Mouse (Mus musculus) gastrocnemius, postnatal 25 days (tissue): ENCODE results near the gene Rsf1. TPM values are rescaled to one million over a fixed set of nuclear protein-coding genes. Genes with fewer than 3 reads are reported as not detected.

ENCODE experiments used
- DNase-seq: peaks from one replicate; pipeline ENCODE4 v3.0.0; 2022
- total RNA-seq, 2 experiments: library from RNA; stranded (reverse); gene quantifications; 1 replicate in 1 of 2; 2 replicates in 1 of 2; pipeline ENCODE4 v1.2.3; 2021

Gene Rsf1
- total RNA-seq, 2 experiments from 2014 or later = 10.6 to 10.9 TPM

GRCm38 (mm10) chr7:97725401-97725800 lies 145.7 kb downstream of the Rsf1 start:
- no peak for DNase-seq

DNA sequence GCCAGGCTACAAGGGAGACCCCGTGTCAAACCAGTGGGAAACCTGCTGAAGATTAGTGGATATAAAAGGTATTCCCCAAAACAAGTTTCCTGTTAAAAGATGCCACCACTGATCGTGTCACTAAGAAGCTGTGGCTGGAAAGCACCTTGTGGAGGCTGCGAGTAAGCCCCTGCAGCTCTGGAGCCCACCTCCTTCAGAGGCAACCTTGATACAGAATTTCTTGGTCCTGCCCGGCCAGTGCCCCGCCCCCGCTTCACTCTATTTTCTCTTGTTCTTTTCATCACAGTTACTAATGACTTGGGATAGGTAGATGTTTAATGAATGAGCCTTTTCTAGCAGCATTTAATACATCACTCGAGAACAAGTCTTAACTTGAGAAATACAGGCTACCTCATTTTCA lies 146.4 kb downstream of the Rsf1 start:
- no peak for DNase-seq

GRCm38 (mm10) chr7:97726778-97727177 lies 147.1 kb downstream of the Rsf1 start:
- no peak for DNase-seq

DNA sequence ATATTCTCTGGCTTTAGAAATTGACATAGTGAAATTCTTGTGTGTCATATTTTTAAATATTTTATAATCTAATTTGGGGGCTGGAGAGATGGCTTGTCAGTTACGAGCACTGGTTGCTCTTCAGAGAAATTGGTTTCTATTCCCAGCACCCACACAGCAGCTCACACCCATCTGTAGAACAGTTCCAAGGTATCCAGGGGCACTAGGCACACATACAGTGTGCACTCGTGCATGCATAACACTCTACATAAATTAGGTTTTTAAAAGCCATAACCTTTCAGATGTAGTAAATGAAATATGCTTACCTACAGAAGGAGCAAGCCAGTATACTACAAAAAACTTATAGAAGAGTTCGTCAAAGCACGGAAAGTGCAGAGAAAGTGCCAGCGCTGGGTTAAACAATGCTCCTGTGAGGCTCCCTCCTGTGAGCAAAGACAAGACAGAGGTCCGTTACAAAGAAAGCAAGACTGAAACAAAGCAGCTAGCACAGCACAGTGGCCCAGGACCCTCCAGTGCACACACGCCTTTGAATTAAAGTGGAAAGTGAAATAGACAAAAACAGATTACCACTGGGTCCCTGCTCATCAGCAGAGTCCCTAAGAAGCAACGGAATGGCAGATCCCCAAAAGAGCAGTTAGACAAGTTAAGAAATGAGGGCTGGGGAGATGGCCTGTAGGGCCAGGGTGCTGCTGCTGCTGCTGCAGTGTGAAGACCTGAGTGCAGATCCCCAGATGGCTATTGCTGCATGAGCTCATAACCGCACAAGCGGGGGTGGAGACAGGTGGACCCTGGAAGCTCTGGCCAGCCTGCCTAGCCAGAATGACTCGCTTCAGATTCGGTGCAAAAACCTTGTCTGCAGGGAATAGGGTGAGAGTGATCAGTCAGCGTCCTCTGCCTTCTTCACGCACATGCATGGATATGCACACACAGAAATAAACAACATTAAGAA lies 149.3 kb downstream of the Rsf1 start:
- DNase-seq = no peak

GRCm38 (mm10) chr7:97730427-97730826 lies 150.7 kb downstream of the Rsf1 start:
- no peak for DNase-seq

DNA sequence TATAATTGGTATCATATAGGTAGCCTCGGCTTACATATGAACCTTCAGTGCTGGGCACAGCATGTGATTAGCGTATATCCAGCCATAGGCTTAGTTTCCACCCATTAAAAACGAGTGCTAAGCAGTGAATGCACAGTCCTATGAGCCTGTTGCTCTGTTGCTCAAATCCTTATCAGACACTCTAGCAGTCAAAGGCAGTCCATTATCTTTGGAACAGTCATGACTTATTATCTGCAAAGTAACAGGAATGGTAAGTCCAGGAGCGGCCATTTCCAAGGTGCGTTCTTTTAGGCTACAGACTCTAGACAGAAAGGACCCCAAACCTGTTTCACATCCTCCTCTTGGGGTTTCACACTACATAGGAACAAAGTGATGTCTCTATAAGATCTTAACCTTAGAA lies 153.9 kb downstream of the Rsf1 start:
- no peak for DNase-seq

DNA sequence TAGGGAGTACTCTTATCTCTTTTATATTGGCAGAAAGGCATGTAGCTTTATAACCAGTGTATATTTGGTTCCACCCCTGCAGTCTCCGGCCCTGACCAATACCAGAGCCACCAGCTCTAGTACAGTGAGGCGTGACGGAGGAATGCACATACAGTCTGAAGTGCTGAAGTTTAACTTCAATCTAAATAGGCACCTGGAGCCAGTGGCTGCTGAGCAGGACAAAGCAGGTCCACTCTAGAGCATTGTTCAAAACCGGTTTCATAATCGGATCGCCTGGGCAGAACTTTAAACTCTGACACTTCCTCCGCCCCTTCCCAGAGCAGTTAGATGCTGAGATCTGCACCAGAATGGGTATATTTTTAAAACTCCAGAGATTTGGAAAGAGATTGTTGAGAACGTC lies 155.3 kb downstream of the Rsf1 start:
- DNase-seq = no peak

DNA sequence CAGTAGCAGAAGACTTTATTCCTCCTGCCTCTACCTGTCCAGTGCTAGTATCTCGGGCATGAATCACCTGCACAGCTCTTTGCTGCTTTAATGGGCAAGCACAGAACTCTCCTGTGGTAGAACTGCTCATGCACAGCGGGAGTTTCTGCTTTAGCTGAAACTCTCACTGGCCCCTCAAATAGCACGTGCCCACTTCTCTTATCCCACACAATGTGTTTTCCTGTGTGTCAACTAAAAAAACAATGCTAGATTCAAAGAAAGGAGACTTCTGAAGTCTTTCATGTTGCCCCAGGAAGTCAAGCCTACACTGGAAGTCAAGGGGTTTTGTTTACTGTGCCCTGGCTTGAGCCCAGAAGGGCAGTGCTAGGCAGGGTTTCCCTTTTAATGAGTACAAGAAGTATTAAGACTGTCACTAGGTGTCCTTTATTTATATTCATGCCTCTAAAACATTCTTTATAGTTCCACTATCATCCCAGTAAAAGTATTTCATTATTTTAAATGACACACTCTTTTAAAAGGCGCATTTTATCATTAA lies 156.3 kb downstream of the Rsf1 start:
- DNase-seq = no peak

- DNase-seq = no peak
Measured at GRCm38 (mm10) chr7:97737256-97737637, 157.6 kb downstream of the Rsf1 start.

DNA sequence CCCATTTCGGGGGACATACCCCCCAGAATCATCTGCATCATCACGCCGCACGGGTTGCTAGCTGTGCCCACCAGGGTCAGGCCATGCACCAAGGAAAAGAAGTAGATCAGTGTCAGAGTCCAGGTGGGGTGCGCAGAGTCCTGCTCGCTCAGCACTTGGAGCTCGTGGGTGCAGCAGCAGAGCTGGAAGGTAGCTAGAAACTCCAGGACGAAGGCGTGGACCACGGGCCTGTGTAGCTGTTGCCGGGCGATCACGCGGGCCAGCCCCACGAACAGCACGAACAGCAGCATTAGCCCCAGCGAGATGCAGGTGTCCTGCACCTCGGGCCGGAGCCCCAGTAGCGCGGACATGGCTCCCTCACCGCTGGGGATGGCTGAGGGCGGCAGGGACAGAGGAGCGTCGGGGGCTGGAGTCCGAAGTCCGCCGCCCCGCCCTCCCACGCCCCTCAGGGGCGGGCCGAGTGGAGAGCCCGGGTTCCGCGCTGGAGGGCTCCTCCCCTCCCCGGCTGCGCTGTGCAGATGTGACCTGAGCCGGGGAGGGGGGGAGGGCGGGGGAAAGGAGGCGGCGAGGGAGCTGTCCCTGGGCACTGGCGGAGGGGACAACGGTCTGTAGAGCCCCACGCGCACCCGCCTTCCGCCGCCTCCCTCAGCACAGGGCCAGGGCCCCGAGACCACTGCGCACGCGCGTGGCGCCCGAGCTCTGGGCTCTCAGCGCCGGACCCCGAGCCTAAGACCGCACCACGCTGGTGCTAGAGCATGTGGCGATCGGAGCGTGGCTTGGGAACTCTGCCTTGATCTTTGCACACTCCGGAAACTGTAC lies 158.2 kb downstream of the Rsf1 start, which contains the start of gene Aqp11:
Gene Aqp11, minus strand, starts transcription at position 652 of the 819 bp plus-strand sequence.
- DNase-seq = peak; percentile 91

DNA sequence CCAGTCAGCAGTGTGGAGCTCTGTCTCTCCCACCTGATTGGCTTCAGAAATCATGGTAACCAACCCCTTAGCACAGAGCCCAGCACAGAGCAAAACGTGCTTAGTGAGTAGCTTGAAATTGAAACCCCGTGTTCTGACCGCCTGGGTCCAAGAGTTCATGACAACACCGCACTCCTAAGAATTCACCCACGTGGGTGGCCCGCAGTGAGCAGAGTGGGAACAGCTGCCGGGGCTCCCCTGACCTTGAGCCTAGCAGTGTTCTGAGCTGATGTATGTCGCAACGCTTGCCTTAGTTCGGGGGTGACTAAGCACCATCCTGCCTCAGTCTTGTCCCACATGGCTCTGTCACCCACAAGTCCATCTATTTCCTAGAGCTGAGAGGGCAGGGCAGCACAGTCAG lies 161.3 kb downstream of the Rsf1 start:
- no peak for DNase-seq

GRCm38 (mm10) chr7:97741756-97742291 lies 162.1 kb downstream of the Rsf1 start:
- DNase-seq = no peak

Other genes starting within 250 kb of the Rsf1 start
- 1 to 10 TPM in 1 of 2 experiments, under 1 TPM in 1; 1.00 to 1.2 TPM for gene Usp35, start 247.9 kb upstream of the Rsf1 start, total RNA-seq
- 1 to 10 TPM; 2.9 to 3.8 TPM for gene Kctd21, start 247.6 kb upstream of the Rsf1 start, total RNA-seq
- gene Alg8, start 208.3 kb upstream of the Rsf1 start, total RNA-seq = 1 to 10 TPM; 3.2 to 4.1 TPM
- gene Ndufc2, start 179.9 kb upstream of the Rsf1 start, total RNA-seq = 100 to 1,000 TPM; 322 to 325 TPM
- gene Thrsp, start 162.2 kb upstream of the Rsf1 start, total RNA-seq = 10 to 100 TPM; 22.2 to 31.3 TPM
- gene Kctd14, start 128.6 kb upstream of the Rsf1 start, total RNA-seq = under 1 TPM in 1 of 2 experiments, not detected in 1; 0.28 TPM
- gene Ints4, start 98.9 kb upstream of the Rsf1 start, total RNA-seq = 10 to 100 TPM; 22.7 to 22.8 TPM
- 100 to 1,000 TPM in 1 of 2 experiments, 10 to 100 TPM in 1; 97.6 to 118 TPM for gene Aamdc, start 392 bp upstream of the Rsf1 start, total RNA-seq
- 10 to 100 TPM; 27.3 to 28.9 TPM for gene Clns1a, start 116.7 kb downstream of the Rsf1 start, total RNA-seq
- 1 to 10 TPM in 1 of 2 experiments, under 1 TPM in 1; 0.82 to 1.2 TPM for gene Aqp11, start 158.4 kb downstream of the Rsf1 start, total RNA-seq
- gene Pak1, start 208.7 kb downstream of the Rsf1 start, total RNA-seq = 10 to 100 TPM; 20.3 to 27.7 TPM